Mouse (Mus musculus) lung, embryonic 14.5 days (tissue): ENCODE data around the gene Cacnb1. TPM values are rescaled to one million over a fixed set of nuclear protein-coding genes. Genes with fewer than 3 reads are reported as not detected.

Source experiments
- ATAC-seq: fragments of 200-750 bp; cut with Nextera tagmentation; 2 replicates; pipeline ENCODE4 v1.8.0; 2017; ENCODE audit warnings: mild to moderate bottlenecking, moderate TSS enrichment, moderate library complexity; ENCODE audit not compliant: insufficient read depth
- DNase-seq: peaks from one replicate; pipeline ENCODE4 v3.0.0-alpha.2; 2015
- H3K27ac ChIP-seq: fragments of 300-500 bp; sonication (generic); 2 replicates; pipeline ENCODE4 v1.5.1; 2014; ENCODE audit warnings: low read depth, mild to moderate bottlenecking, moderate library complexity
- H3K27me3 ChIP-seq: fragments of 300-500 bp; sonication (generic); 2 replicates; pipeline ENCODE4 v1.6.1; 2014; ENCODE audit warnings: low read length, control low read depth; ENCODE audit not compliant: insufficient read depth
- H3K36me3 ChIP-seq: fragments of 300-500 bp; sonication (generic); 2 replicates; pipeline ENCODE4 v1.6.1; 2014; ENCODE audit warnings: control low read depth; ENCODE audit not compliant: insufficient read depth
- H3K4me1 ChIP-seq: fragments of 300-500 bp; sonication (generic); 2 replicates; pipeline ENCODE4 v1.6.1; 2014; ENCODE audit warnings: antibody characterized with exemption, control low read depth; ENCODE audit not compliant: insufficient read depth
- H3K4me2 ChIP-seq: fragments of 300-500 bp; sonication (generic); 2 replicates; pipeline ENCODE4 v1.6.1; 2014; ENCODE audit warnings: mild to moderate bottlenecking
- H3K4me3 ChIP-seq: fragments of 300-500 bp; sonication (generic); 2 replicates; pipeline ENCODE4 v1.5.1; 2014; ENCODE audit warnings: low read depth, low read length
- H3K9ac ChIP-seq: fragments of 300-500 bp; sonication (generic); 2 replicates; pipeline ENCODE4 v1.6.1; 2014
- H3K9me3 ChIP-seq: fragments of 300-500 bp; sonication (generic); 2 replicates; pipeline ENCODE4 v1.6.1; 2016; ENCODE audit warnings: low read depth, low read length, control low read depth
- CTCF ChIP-seq: IDR thresholded peaks from 2 replicates; pipeline ENCODE4 v1.5.1; 2016; ENCODE audit warnings: antibody characterized with exemption, low read depth
- WGBS: fragments of 180-500 bp; shearing (Covaris S2); extraction: QIAGEN DNeasy Blood & Tissue Kit; methylation state at CpG from one replicate; pipeline ENCODE4 v1.1.7; 2014; 5-methylcytosine and 5-hydroxymethylcytosine counted together
- polyA plus RNA-seq: library from polyadenylated mRNA; unstranded; fragments of >200 nt; fragmentation: Nextera tagmentation; extraction: Ambion mirVana; gene quantifications from 2 replicates; pipeline ENCODE4 v1.2.1, GENCODE M21; 2014

Gene Cacnb1
- polyA plus RNA-seq, 1 experiment from 2014 or later, result 5.5 TPM

DNA sequence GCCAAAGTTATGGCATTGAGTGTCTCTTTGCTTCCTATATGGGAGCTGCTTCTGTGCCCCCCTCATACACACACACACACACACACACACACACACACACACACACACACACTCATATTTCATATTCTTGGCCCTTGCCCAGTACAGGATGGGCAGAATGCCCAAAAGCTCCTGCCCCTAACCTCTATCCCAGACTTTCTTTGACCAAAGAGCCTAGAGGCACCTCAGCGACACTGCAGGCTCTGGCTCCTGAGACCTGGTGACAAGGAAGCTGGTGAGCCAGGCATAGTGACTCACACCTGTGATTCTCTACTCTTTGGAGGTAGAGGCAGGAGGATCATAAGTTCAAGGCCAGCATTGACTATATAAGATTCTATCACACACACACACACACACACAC is 2.1 kb downstream of the Cacnb1 start:
- H3K4me3 ChIP-seq, result no peak overlapping the region
- peaks cover 15% of the 10 kb centered on the region for H3K4me1 ChIP-seq
- ATAC-seq (no peak), DNase-seq (peak; percentile 37)
- no peak for TF ChIP-seq CTCF
- no peak overlapping the region for H3K9ac ChIP-seq
- no peak overlapping the region for H3K27ac ChIP-seq
- H3K27me3 ChIP-seq, result no peaks in the 10 kb centered on the region
- H3K9me3 ChIP-seq, result no peaks in the 10 kb centered on the region
- H3K4me2 ChIP-seq, result no peak overlapping the region; the same call in 1 of the 2 replicates
- H3K36me3 ChIP-seq, result peaks cover 8% of the 10 kb centered on the region; the same call in 1 of the 2 replicates
- WGBS, result 55% methylated on average over 1 of the region's 1 CpGs

DNA sequence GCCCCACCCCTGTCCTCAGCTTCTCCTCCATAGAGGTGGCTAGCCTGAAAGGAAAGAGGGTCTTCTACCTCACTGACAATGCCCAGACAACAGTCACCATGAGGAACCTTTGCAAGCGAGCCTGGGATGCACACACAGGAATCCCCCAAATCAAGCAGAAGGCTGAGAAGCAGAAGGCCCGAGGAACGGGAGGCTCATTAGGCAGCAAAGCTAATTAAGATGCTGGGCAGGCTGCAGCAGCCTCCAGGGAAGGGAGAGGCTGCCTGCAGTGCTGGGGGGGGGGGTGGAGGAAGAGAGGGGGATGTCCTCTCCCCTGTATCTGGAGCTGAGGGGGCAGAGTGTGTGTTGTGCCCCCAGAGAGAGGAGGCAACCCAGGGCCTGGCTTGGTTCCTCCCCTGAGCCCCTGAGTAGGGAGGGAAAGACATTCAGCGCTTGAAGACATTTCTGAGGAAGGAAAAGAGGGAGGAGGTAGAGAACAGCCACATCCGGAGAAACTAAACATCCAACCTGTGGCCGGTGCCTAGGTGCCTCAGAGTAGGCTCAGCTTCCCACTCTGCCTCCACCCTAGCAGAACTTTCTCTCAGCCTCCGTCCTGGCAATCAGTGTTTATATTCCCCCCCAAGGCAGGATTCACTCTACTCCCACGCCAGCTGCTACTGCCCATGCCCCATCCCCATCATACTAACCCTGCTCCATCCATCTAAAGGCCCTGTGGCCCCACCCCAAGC is 2.8 kb downstream of the Cacnb1 start:
- no peaks in the 10 kb centered on the region for H3K27me3 ChIP-seq
- no peak for DNase-seq
- ATAC-seq, result no peak
- no peak overlapping the region for H3K27ac ChIP-seq
- H3K4me2 ChIP-seq, result no peak overlapping the region
- H3K9me3 ChIP-seq, result no peaks in the 10 kb centered on the region
- TF ChIP-seq CTCF, result no peak
- peaks cover 15% of the 10 kb centered on the region; the same call in 1 of the 2 replicates for H3K36me3 ChIP-seq
- no peak overlapping the region for H3K4me3 ChIP-seq
- WGBS, result 38% methylated on average over 8 of the region's 8 CpGs
- no peak overlapping the region for H3K9ac ChIP-seq
- H3K4me1 ChIP-seq, result peaks cover 12% of the 10 kb centered on the region

DNA sequence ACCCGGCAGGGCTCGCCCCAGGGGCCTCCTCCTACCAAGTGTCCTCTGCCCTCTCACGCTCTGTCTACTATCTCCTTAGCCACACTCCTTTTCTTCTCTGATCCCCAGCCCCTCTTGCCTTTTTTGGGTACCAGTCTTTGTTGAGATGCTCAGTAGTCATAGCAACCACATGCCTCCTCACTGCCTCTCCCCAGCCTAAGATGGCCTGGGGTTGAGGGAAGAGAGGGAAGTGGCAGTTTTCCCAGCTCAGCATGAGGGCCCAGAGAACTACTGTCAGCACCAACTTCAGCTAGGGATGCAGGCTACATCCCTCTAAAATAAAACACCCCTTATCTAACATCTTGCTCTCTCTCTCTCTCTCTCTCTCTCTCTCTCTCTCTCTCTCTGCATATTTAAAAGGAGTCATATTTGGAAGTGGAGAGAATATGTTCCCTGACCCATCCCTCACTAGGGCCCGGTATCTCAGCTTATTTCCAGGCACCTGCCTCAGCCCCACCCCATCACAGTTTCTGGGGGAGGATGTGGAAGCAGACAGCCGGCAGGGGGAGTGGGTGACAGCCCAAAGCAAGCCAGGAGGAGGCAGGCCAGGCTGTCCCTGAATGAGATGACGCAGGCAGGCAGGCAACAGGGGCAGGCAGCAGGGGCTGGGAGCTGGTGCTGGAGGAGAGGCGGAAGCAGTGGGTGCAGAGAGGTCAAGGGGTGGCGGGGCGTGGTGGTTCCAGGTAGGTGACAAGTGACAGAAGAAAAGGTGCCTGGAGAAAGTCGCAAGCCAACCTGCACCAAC is 3.8 kb downstream of the Cacnb1 start:
- DNase-seq, result peak; percentile 48

DNA sequence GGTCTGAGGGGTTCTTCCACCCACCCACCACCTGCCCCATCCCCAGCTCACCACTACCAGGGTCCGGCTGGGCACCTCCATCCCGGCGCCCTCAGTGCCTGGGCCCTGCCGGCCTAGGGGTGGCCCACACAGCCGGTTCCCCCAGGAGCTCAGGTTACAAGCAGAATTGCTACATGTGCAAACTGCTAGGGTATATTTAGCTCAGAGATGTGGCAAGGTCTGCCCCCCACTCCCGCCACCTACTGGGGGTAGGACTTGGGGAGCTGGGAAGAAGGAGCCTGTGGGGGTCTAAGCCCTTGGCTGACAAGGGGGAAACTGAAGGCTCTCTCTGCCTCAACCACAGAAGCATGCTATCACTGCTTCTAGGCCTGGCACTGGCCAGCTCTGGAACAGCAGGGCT is 4.6 kb downstream of the Cacnb1 start:
- Histone ChIP-seq H3K9me3 (no peaks in the 10 kb centered on the region), H3K4me1 (peaks cover 12% of the 10 kb centered on the region)
- WGBS, result 62% methylated on average over 6 of the region's 6 CpGs

More for the DNA sequence above, 3.8 kb downstream of the Cacnb1 start:
- Histone ChIP-seq H3K4me2 (no peak overlapping the region), H3K9me3 (no peaks in the 10 kb centered on the region), H3K36me3 (peaks cover 23% of the 10 kb centered on the region), H3K9ac (no peak overlapping the region), H3K4me3 (no peak overlapping the region), H3K4me1 (peaks cover 12% of the 10 kb centered on the region), H3K27ac (no peak overlapping the region), H3K27me3 (no peaks in the 10 kb centered on the region)
- TF ChIP-seq CTCF, result peak; percentile 70
- ATAC-seq, result no peak
- WGBS, result 43% methylated on average over 10 of the region's 10 CpGs

GRCm38 (mm10) chr11:98016824-98017223 is 6.0 kb downstream of the Cacnb1 start:
- Histone ChIP-seq H3K36me3 (peaks cover 32% of the 10 kb centered on the region), H3K4me3 (no peak overlapping the region), H3K27ac (no peak overlapping the region), H3K9me3 (no peaks in the 10 kb centered on the region), H3K4me1 (peaks cover 12% of the 10 kb centered on the region), H3K9ac (no peak overlapping the region; the same call in 1 of the 2 replicates), H3K27me3 (no peaks in the 10 kb centered on the region), H3K4me2 (no peak overlapping the region)
- no peak for TF ChIP-seq CTCF
- ATAC-seq, result no peak
- WGBS, result 57% methylated on average over 4 of the region's 4 CpGs
- DNase-seq, result no peak

More for the DNA sequence above, 4.6 kb downstream of the Cacnb1 start:
- ATAC-seq, result no peak
- no peak overlapping the region for H3K4me3 ChIP-seq
- H3K27me3 ChIP-seq, result no peaks in the 10 kb centered on the region
- no peak for DNase-seq
- no peak for TF ChIP-seq CTCF
- H3K36me3 ChIP-seq, result peaks cover 23% of the 10 kb centered on the region
- H3K9ac ChIP-seq, result no peak overlapping the region
- no peak overlapping the region for H3K27ac ChIP-seq
- no peak overlapping the region for H3K4me2 ChIP-seq

- no peak for ATAC-seq
- H3K27me3 ChIP-seq, result no peaks in the 10 kb centered on the region
- WGBS, result 84% methylated on average over 5 of the region's 5 CpGs
Observed at GRCm38 (mm10) chr11:98016177-98016576, 6.7 kb downstream of the Cacnb1 start.

GRCm38 (mm10) chr11:98012831-98013230 is 10.0 kb downstream of the Cacnb1 start:
- Histone ChIP-seq H3K9ac (no peak overlapping the region), H3K27me3 (no peaks in the 10 kb centered on the region), H3K4me3 (no peak overlapping the region), H3K4me2 (no peak overlapping the region), H3K36me3 (peaks cover 39% of the 10 kb centered on the region), H3K9me3 (no peaks in the 10 kb centered on the region), H3K27ac (no peak overlapping the region), H3K4me1 (no peaks in the 10 kb centered on the region)
- ATAC-seq (no peak), DNase-seq (no peak)
- no peak for TF ChIP-seq CTCF
- WGBS, result 75% methylated on average over 10 of the region's 10 CpGs

More at GRCm38 (mm10) chr11:98016177-98016576, 6.7 kb downstream of the Cacnb1 start:
- Histone ChIP-seq H3K27ac (no peak overlapping the region), H3K4me2 (no peak overlapping the region), H3K36me3 (peaks cover 32% of the 10 kb centered on the region), H3K4me3 (no peak overlapping the region), H3K9ac (no peak overlapping the region), H3K4me1 (peaks cover 6% of the 10 kb centered on the region), H3K9me3 (no peaks in the 10 kb centered on the region)
- DNase-seq, result no peak
- no peak for TF ChIP-seq CTCF
